Mouse (Mus musculus) lung, postnatal 0 days (tissue): ENCODE results near the gene Qsox2.

Experiments used
- CTCF ChIP-seq: IDR thresholded peaks from 2 replicates; pipeline ENCODE4 v1.5.1; 2016; ENCODE audit warnings: antibody characterized with exemption, mild to moderate bottlenecking
- EP300 ChIP-seq: IDR thresholded peaks from 2 replicates; pipeline ENCODE4 v1.6.1; 2016; ENCODE audit warnings: antibody characterized with exemption, mild to moderate bottlenecking, control low read depth

GRCm38 (mm10) chr2:26279712-26280111 is 42.4 kb upstream of the Qsox2 start:
- TF ChIP-seq EP300 (no peak), CTCF (no peak)
